ENCODE assay signal across 15 mouse cellular contexts in the genomic region with DNA sequence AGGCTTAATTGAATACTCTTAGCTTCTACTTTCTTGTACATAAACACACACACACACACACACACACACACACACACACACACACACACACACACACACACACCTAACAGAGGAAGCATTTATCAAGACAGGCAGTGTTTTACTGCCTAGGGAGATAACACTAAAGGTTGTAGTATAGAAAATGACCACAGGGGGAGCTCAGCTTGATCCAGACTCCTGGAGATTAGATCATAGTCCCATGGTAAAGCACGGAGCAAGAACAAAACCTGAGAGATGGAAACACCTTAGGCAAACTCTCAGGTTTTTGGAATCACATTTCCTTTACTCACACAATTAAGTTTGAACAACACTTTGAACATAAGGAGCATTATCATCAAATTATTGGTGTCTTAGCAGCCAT.
DNase-seq lines count a peak whose midpoint lies in the region; ATAC-seq and TF ChIP-seq lines count a peak whose summit lies in the region.
"Had no signal": no experiment of that assay in that cellular context is flagged by ENCODE, and none has a peak within 500 bp of the region (broad histone marks: within the 10 kb centered on the region; RNA-seq: fewer than 3 reads in every experiment).

No protein-coding gene starts in this region.

- ATAC-seq in heart, postnatal 0 days (ENCODE audit: insufficient read depth, low read depth): no peak
- no peak for ATAC-seq in midbrain, embryonic 11.5 days (ENCODE audit: low FRiP score)
- no peak for ATAC-seq in midbrain, embryonic 13.5 days
- no peak for ATAC-seq in intestine, embryonic 16.5 days
- ATAC-seq: activated CD4-positive, CD25-positive, alpha-beta regulatory T cell, adult 4 months; CD4-positive, CD25-positive, alpha-beta regulatory T cell, adult 4 months had no signal

- WGBS in heart, postnatal 0 days: 48% methylated on average over 1 of the region's 1 CpGs
- WGBS in midbrain, embryonic 11.5 days: 53% methylated on average over 1 of the region's 1 CpGs
- WGBS in midbrain, embryonic 13.5 days: 58% methylated on average over 1 of the region's 1 CpGs
- 50% methylated on average over 1 of the region's 1 CpGs for WGBS in intestine, embryonic 16.5 days

- no peaks in the 10 kb centered on the region for H3K36me3 ChIP-seq in heart, postnatal 0 days (replicated peaks; ENCODE audit: control insufficient read depth, insufficient read depth, low read length)
- H3K36me3 ChIP-seq in midbrain, embryonic 11.5 days (ENCODE audit: control insufficient read depth, insufficient read depth, low read length): no peaks in the 10 kb centered on the region
- H3K36me3 ChIP-seq in midbrain, embryonic 13.5 days: no peaks in the 10 kb centered on the region
- no peaks in the 10 kb centered on the region for H3K36me3 ChIP-seq in intestine, embryonic 16.5 days (ENCODE audit: control insufficient read depth, insufficient read depth, low read length)
- H3K36me3 ChIP-seq: liver, embryonic 15.5 days; midbrain, embryonic 12.5 days; neural tube, embryonic 13.5 days had no signal

- no peak for TF ChIP-seq EP300 in heart, postnatal 0 days (IDR thresholded peaks at IDR 0.05; ENCODE audit: low read depth)

- H3K27me3 ChIP-seq in heart, postnatal 0 days (ENCODE audit: control insufficient read depth, insufficient read depth, low read length): no peaks in the 10 kb centered on the region
- H3K27me3 ChIP-seq in midbrain, embryonic 11.5 days (ENCODE audit: control insufficient read depth, insufficient read depth, low read length): no peaks in the 10 kb centered on the region
- H3K27me3 ChIP-seq in midbrain, embryonic 13.5 days: no peaks in the 10 kb centered on the region
- H3K27me3 ChIP-seq in intestine, embryonic 16.5 days (replicated peaks; ENCODE audit: control insufficient read depth, insufficient read depth, low read length): no peaks in the 10 kb centered on the region
- H3K27me3 ChIP-seq: liver, embryonic 15.5 days; midbrain, embryonic 12.5 days; neural tube, embryonic 13.5 days had no signal

- no peak overlapping the region for H3K27ac ChIP-seq in heart, postnatal 0 days (ENCODE audit: low read depth)
- H3K27ac ChIP-seq in midbrain, embryonic 11.5 days (ENCODE audit: low read depth, low read length): no peak overlapping the region
- no peak overlapping the region for H3K27ac ChIP-seq in midbrain, embryonic 13.5 days
- no peak overlapping the region for H3K27ac ChIP-seq in intestine, embryonic 16.5 days (ENCODE audit: low read length)
- H3K27ac ChIP-seq: liver, embryonic 15.5 days; midbrain, embryonic 12.5 days; neural tube, embryonic 13.5 days had no signal

- TF ChIP-seq CTCF in heart, postnatal 0 days (IDR thresholded peaks at IDR 0.05; ENCODE audit: low read depth): peak; percentile 18; the same call in 1 of the 2 replicates

- no peak for DNase-seq in heart, postnatal 0 days (ENCODE audit: low spot score)
- DNase-seq in heart, postnatal 25 days (ENCODE audit: low spot score): no peak
- DNase-seq in midbrain, embryonic 11.5 days (ENCODE audit: low spot score, missing footprints): peak; percentile 87
- peak; percentile 3 for DNase-seq in c-Kit-positive CD71-positive TER-119-negative erythroid progenitor cells, embryonic 14.5 days (ENCODE audit: low read depth)
- DNase-seq in adrenal gland, postnatal 14 days: no peak
- DNase-seq: cerebellum, postnatal 25 days; right cerebral cortex, adult 18-20 months; thymus, postnatal 25 days had no signal

- no peaks in the 10 kb centered on the region for H3K9me3 ChIP-seq in heart, postnatal 0 days (replicated peaks; ENCODE audit: control insufficient read depth, low read length)
- no peaks in the 10 kb centered on the region for H3K9me3 ChIP-seq in midbrain, embryonic 11.5 days (ENCODE audit: control insufficient read depth, low read length)
- H3K9me3 ChIP-seq in midbrain, embryonic 13.5 days: no peaks in the 10 kb centered on the region
- H3K9me3 ChIP-seq in intestine, embryonic 16.5 days (ENCODE audit: control insufficient read depth, low read length): no peaks in the 10 kb centered on the region
- H3K9me3 ChIP-seq: liver, embryonic 15.5 days; midbrain, embryonic 12.5 days; neural tube, embryonic 13.5 days had no signal

- no peak overlapping the region for H3K4me3 ChIP-seq in heart, postnatal 0 days (ENCODE audit: low read depth, low read length)
- H3K4me3 ChIP-seq in midbrain, embryonic 11.5 days (ENCODE audit: low read depth, low read length): no peak overlapping the region
- no peak overlapping the region for H3K4me3 ChIP-seq in midbrain, embryonic 13.5 days (replicated peaks)
- no peak overlapping the region for H3K4me3 ChIP-seq in intestine, embryonic 16.5 days (ENCODE audit: low read length)
- H3K4me3 ChIP-seq: liver, embryonic 15.5 days; midbrain, embryonic 12.5 days; neural tube, embryonic 13.5 days had no signal

- no peaks in the 10 kb centered on the region for H3K4me1 ChIP-seq in heart, postnatal 0 days (ENCODE audit: control insufficient read depth, insufficient read depth)
- H3K4me1 ChIP-seq in midbrain, embryonic 11.5 days (ENCODE audit: control insufficient read depth, insufficient read depth, low read length): no peaks in the 10 kb centered on the region
- H3K4me1 ChIP-seq in midbrain, embryonic 13.5 days (replicated peaks): peaks cover 8% of the 10 kb centered on the region
- no peaks in the 10 kb centered on the region for H3K4me1 ChIP-seq in intestine, embryonic 16.5 days (ENCODE audit: control insufficient read depth, insufficient read depth, low read length)
- H3K4me1 ChIP-seq: liver, embryonic 15.5 days had no signal

- no peak overlapping the region for H3K9ac ChIP-seq in heart, postnatal 0 days (replicated peaks; ENCODE audit: low read depth, low read length)
- no peak overlapping the region for H3K9ac ChIP-seq in midbrain, embryonic 11.5 days (ENCODE audit: low read length)
- H3K9ac ChIP-seq in midbrain, embryonic 13.5 days (replicated peaks): no peak overlapping the region
- H3K9ac ChIP-seq in intestine, embryonic 16.5 days (ENCODE audit: low read depth, low read length): no peak overlapping the region
- H3K9ac ChIP-seq: liver, embryonic 15.5 days; midbrain, embryonic 12.5 days; neural tube, embryonic 13.5 days had no signal

- intact Hi-C loops in heart, postnatal 25 days (cut with DNase I): no loop called here

- H3K4me2 ChIP-seq in heart, postnatal 0 days (ENCODE audit: low read depth, low read length): no peak overlapping the region
- H3K4me2 ChIP-seq in midbrain, embryonic 11.5 days: no peak overlapping the region
- no peak overlapping the region for H3K4me2 ChIP-seq in midbrain, embryonic 13.5 days (replicated peaks)
- no peak overlapping the region for H3K4me2 ChIP-seq in intestine, embryonic 16.5 days (ENCODE audit: low read depth, low read length)
- H3K4me2 ChIP-seq: liver, embryonic 15.5 days; midbrain, embryonic 12.5 days; neural tube, embryonic 13.5 days had no signal

Comparison
In these comparisons a context has a peak if more than half of its experiments do, and no peak if none do; other contexts are left out.
1. DNase-seq: peak in midbrain, embryonic 11.5 days (single experiment) and c-Kit-positive CD71-positive TER-119-negative erythroid progenitor cells, embryonic 14.5 days (single experiment); none in heart, postnatal 0 days (single experiment), heart, postnatal 25 days (single experiment) and adrenal gland, postnatal 14 days (single experiment).